Mouse (Mus musculus) CH12.LX (cell line): ENCODE measurements around the gene Pcsk2. TPM values are rescaled to one million over a fixed set of nuclear protein-coding genes. Genes with fewer than 3 reads are reported as not detected.

ENCODE experiments used
- DNase-seq: peaks from one replicate; pipeline ENCODE4 v3.0.0-alpha.2; 2013; ENCODE audit errors: extremely low read depth
- H3K27ac ChIP-seq: 2 replicates; pipeline ENCODE4 v1.5.1; 2012; ENCODE audit warnings: low read depth, mild to moderate bottlenecking, control low read depth, moderate library complexity; ENCODE audit not compliant: insufficient read depth
- H3K27me3 ChIP-seq: replicated peaks from 2 replicates; pipeline ENCODE3; 2012; ENCODE audit warnings: inconsistent platforms
- H3K36me3 ChIP-seq, 2 experiments: replicated peaks in 1 of 2; 2 replicates each; pipeline versions ENCODE3 to v1.6.1; 2012; ENCODE audit warnings: inconsistent platforms in 1 of 2, low read length in 1 of 2, mild to moderate bottlenecking in 1 of 2, mixed read lengths in 1 of 2, moderate library complexity in 1 of 2; ENCODE audit not compliant: control insufficient read depth in 1 of 2, insufficient read depth in 1 of 2
- H3K4me1 ChIP-seq, 2 experiments: 2 replicates each; pipeline ENCODE4 v1.6.1; 2012; ENCODE audit warnings: inconsistent platforms in 1 of 2, moderate library complexity in 1 of 2; ENCODE audit not compliant: insufficient read depth in 2 of 2, control insufficient read depth in 1 of 2
- H3K4me2 ChIP-seq: 2 replicates; pipeline ENCODE4 v1.6.1; 2012; ENCODE audit warnings: low read depth, mild to moderate bottlenecking, control low read depth; ENCODE audit not compliant: poor library complexity, insufficient read depth, severe bottlenecking
- H3K4me3 ChIP-seq, 3 experiments: fragments of 150-350 bp in 1 of 3; sonication (generic) in 1 of 3; replicated peaks in 1 of 3; 2 replicates each; pipeline versions ENCODE3 to v1.5.1; 2011 to 2012; ENCODE audit warnings: low read depth in 2 of 3, low read length in 2 of 3, mild to moderate bottlenecking in 2 of 3, moderate library complexity in 2 of 3, control low read depth in 1 of 3, improper control_type of control experiment in 1 of 3, inconsistent platforms in 1 of 3, mixed read lengths in 1 of 3; ENCODE audit not compliant: poor library complexity in 1 of 3
- H3K79me2 ChIP-seq: replicated peaks from 2 replicates; pipeline ENCODE4 v1.6.1; 2012; ENCODE audit warnings: mild to moderate bottlenecking, moderate library complexity; ENCODE audit not compliant: control insufficient read depth, poor library complexity, insufficient read depth, severe bottlenecking; ENCODE audit errors: extremely low read depth
- H3K9ac ChIP-seq: 2 replicates; pipeline ENCODE4 v1.6.1; 2012; ENCODE audit warnings: low read depth, mild to moderate bottlenecking, control low read depth, moderate library complexity; ENCODE audit not compliant: insufficient read depth
- H3K9me3 ChIP-seq: replicated peaks from 2 replicates; pipeline ENCODE3; 2012; ENCODE audit warnings: low read length, inconsistent platforms, mixed read lengths
- BHLHE40 ChIP-seq: IDR thresholded peaks from 2 replicates; pipeline ENCODE4 v1.6.1; 2011; ENCODE audit warnings: mild to moderate bottlenecking, low read depth, low read length, improper control_type of control experiment
- CHD1 ChIP-seq: IDR thresholded peaks from 2 replicates; pipeline ENCODE4 v1.6.1; 2012; ENCODE audit warnings: low read depth, low read length, improper control_type of control experiment, inconsistent platforms
- MAFK ChIP-seq: IDR thresholded peaks from 2 replicates; pipeline ENCODE4 v1.6.1; 2011; ENCODE audit warnings: low read length, improper control_type of control experiment; ENCODE audit not compliant: insufficient replicate concordance
- MAZ ChIP-seq: IDR thresholded peaks from 2 replicates; pipeline ENCODE4 v1.6.1; 2012; ENCODE audit warnings: low read depth, mild to moderate bottlenecking, inconsistent platforms, low read length, improper control_type of control experiment, moderate library complexity
- NELFE ChIP-seq: IDR thresholded peaks from 2 replicates; pipeline ENCODE4 v1.6.1; 2011; ENCODE audit warnings: low read depth, low read length, improper control_type of control experiment
- NRF1 ChIP-seq: IDR thresholded peaks from 2 replicates; pipeline ENCODE4 v1.6.1; 2014; ENCODE audit warnings: low read depth, mild to moderate bottlenecking, inconsistent platforms, low read length, improper control_type of control experiment, moderate library complexity
- PAX5 ChIP-seq: IDR thresholded peaks from 2 replicates; pipeline ENCODE4 v1.6.1; 2012; ENCODE audit warnings: low read length, inconsistent platforms, mixed read lengths
- RAD21 ChIP-seq: IDR thresholded peaks from 2 replicates; pipeline ENCODE4 v1.6.1; 2011; ENCODE audit warnings: low read depth, mild to moderate bottlenecking, low read length, improper control_type of control experiment, moderate library complexity
- TCF12 ChIP-seq: IDR thresholded peaks from 2 replicates; pipeline ENCODE4 v1.6.1; 2014; ENCODE audit warnings: low read depth, mild to moderate bottlenecking, inconsistent platforms, low read length, improper control_type of control experiment
- ZMIZ1 ChIP-seq: IDR thresholded peaks from 2 replicates; pipeline ENCODE4 v1.6.1; 2012; ENCODE audit warnings: low read depth, mild to moderate bottlenecking, inconsistent platforms, low read length, improper control_type of control experiment
- dilution Hi-C: fragments of 300-500 bp; cut with MboI; formaldehyde crosslinking; loops from 2 replicates; pipeline ENCODE4 v1.14.3; 2020; ENCODE audit warnings: low sequenced_read_pairs; ENCODE audit not compliant: extremely low pct_unique_long_range_greater_than_20kb, extremely low pct_ligation_motif_present
- in situ Hi-C: fragments of 300-500 bp; cut with MboI; formaldehyde crosslinking; loops from 3 replicates; pipeline ENCODE4 v1.14.3; 2019; ENCODE audit warnings: low sequenced_read_pairs, low pct_ligation_motif_present, low pct_unique_long_range_greater_than_20kb, mixed read lengths
- polyA plus RNA-seq: library from polyadenylated mRNA; unstranded; fragments of >175 nt; gene quantifications from 2 replicates; pipeline ENCODE4 v1.2.1, GENCODE M21; 2012; ENCODE audit warnings: low read depth; ENCODE audit not compliant: insufficient read length
- total RNA-seq, 2 experiments: library from RNA; depleted of rRNA; stranded (reverse); fragments of 300-350 nt in 1 of 2; fragments of >200 nt in 1 of 2; gene quantifications; 2 replicates each; pipeline ENCODE4 v1.2.3; 2012 to 2014

The Pcsk2 gene
- total and polyA plus RNA-seq, 3 experiments, result not detected

DNA sequence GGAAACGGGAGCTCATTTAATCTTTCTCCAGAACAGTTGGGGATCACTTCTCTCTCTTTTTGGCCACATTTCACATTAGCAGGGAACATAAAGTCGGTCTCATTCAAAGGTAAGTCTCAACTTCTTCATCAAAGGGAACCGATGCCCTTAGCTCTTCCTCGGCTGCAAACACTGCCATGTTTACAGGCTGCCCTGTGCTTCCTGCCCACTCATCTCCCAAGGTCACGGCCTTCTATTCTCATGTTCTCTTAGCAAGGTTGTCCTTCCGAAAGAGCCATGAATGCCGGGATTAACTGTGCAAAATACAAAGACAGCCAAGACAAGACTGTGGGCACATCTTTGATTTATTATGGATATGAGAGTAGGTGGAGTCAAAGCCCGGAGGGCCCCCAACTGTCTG, 178.8 kb downstream of the Pcsk2 start:
- in situ Hi-C loops, result no loop called here
- 0 out of 4 replicates have a peak, but pooled peaks cover 0 to 2% of the 10 kb centered on the region in 2 experiments for H3K4me1 ChIP-seq
- no peak for DNase-seq
- no peaks in the 10 kb centered on the region for H3K9me3 ChIP-seq
- no peak overlapping the region for H3K9ac ChIP-seq
- H3K27ac ChIP-seq, result no peak overlapping the region
- peaks cover 33% of the 10 kb centered on the region for H3K27me3 ChIP-seq
- H3K79me2 ChIP-seq, result no peaks in the 10 kb centered on the region
- no peak overlapping the region for H3K4me2 ChIP-seq
- H3K36me3 ChIP-seq, result no peaks in the 10 kb centered on the region
- TF ChIP-seq NELFE (no peak), MAZ (no peak)
- H3K4me3 ChIP-seq, result no peak overlapping the region
- dilution Hi-C loops, result no loop called here

DNA sequence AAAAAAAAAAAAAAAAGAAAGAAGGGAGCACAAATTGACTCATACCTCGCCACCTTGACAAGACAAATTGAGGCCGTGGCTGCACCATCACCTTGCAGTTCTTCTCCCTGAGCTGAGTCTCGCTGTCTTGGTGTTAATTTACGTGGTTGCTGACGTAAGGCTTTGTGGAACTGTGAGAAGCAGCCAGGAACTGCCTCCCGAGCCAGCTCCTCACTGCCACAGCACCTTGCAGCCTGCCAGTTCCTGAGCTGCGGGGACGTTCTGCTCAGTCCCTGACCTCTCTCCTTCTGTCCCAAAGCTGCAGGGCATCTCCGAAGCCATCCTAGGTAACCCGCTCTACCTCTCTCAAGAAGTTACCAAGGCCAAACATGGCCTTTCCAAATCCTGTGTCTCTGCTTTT, 186.5 kb downstream of the Pcsk2 start:
- H3K27me3 ChIP-seq, result peaks cover 39% of the 10 kb centered on the region
- H3K79me2 ChIP-seq, result no peaks in the 10 kb centered on the region
- TF ChIP-seq ZMIZ1 (no peak), PAX5 (no peak), NRF1 (no peak), TCF12 (no peak), BHLHE40 (no peak), RAD21 (no peak), MAFK (no peak)
- no peaks in the 10 kb centered on the region for H3K4me1 ChIP-seq
- H3K9ac ChIP-seq, result no peak overlapping the region
- no peaks in the 10 kb centered on the region for H3K36me3 ChIP-seq
- no peak overlapping the region for H3K4me3 ChIP-seq
- no peak overlapping the region for H3K27ac ChIP-seq
- no peak for DNase-seq
- in situ Hi-C loops, result no loop called here
- no peaks in the 10 kb centered on the region for H3K9me3 ChIP-seq
- no peak overlapping the region for H3K4me2 ChIP-seq
- dilution Hi-C loops, result no loop called here

- dilution Hi-C loops, result no loop called here
- TF ChIP-seq MAFK, result peak; percentile 57; the same call in 1 of the 2 replicates
- no peak for TF ChIP-seq CHD1
- TF ChIP-seq, all 38 proteins: peak for 1
- in situ Hi-C loops, result no loop called here
Measured at GRCm38 (mm10) chr2:143735442-143735841, 189.5 kb downstream of the Pcsk2 start.

More at GRCm38 (mm10) chr2:143735442-143735841, 189.5 kb downstream of the Pcsk2 start:
- H3K27me3 ChIP-seq, result peaks cover 61% of the 10 kb centered on the region
- no peak for DNase-seq
- no peaks in the 10 kb centered on the region for H3K4me1 ChIP-seq
- no peaks in the 10 kb centered on the region for H3K79me2 ChIP-seq
- no peak overlapping the region for H3K27ac ChIP-seq
- no peak overlapping the region for H3K9ac ChIP-seq
- no peaks in the 10 kb centered on the region for H3K36me3 ChIP-seq
- no peak overlapping the region for H3K4me2 ChIP-seq
- no peak overlapping the region for H3K4me3 ChIP-seq
- peaks cover 7% of the 10 kb centered on the region for H3K9me3 ChIP-seq
